Mouse (Mus musculus) CD4-positive, CD25-positive, alpha-beta regulatory T cell, adult 2 months (primary cell): Measurements from ENCODE around the gene Dalrd3.
A peak's percentile ranks its signal among the peaks of the same experiment; 100 is the strongest.

Experiments used
- DNase-seq: peaks from one replicate; pipeline ENCODE4 v3.0.0-alpha.2; 2012; ENCODE audit warnings: low read depth, low spot score

The Dalrd3 gene

GRCm38 (mm10) chr9:108569381-108570206 is at the start of gene Dalrd3:
TSS of gene Dalrd3 (plus strand) at chr9:108569886.
- peak; percentile 91 for DNase-seq

DNA sequence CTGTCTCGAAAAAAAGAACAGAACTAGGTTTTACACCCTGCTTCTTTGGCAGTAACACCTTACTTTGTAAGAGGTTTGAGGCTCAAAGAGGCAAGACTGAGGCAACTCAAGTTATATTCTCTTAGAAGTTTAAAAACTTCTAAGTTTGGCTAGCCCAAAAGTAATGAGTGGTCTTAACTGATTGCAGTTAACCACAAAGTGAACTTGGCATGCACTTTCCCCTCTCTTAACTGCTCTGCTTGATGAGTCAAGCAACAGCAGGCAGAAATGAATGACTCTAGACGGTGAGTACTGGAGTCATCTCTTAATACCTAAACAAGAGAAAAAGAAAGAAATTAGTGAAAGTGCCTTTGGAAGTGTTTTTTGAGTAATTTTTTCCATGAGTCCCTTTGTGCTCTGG is 48.1 kb upstream of the Dalrd3 start:
- DNase-seq: no peak

DNA sequence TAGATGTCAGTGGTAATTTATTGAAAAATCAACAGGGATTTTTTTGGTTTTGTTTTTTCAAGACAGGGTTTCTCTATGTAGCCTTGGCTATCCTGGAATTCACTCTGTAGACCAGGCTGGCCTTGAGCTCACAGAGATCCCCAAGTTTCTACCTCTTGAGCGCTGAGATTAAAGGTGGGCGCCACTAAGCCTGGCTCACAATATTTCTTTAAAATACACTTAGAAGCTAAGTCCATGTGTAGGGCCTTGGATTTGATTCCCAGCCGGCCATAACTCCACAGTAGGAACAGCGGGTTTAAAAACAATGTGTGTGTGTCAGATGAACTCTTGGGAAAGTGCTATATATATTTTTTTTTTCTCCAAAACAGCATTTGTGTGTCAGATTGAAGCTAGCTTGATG is 46.3 kb upstream of the Dalrd3 start:
- no peak for DNase-seq

DNA sequence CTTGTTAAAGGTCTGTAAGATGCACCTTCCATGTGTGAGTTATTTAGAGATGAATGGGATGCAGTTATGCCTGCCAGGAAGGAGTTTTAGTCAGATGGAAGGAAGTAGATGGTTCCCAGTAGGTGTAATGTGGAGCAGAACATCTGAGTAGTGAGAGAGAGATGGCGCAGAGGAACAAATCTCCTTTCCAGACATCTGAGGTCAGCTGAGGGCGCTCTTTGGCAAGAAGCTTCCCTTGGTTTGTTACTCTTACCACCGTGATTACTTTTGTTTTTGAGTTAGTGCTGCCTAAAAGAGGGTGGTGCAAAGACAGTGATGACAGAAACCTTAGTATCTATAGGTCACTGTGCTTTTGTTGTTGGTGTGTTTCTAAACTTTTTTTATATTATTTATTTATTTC is 44.3 kb upstream of the Dalrd3 start:
- DNase-seq: no peak

GRCm38 (mm10) chr9:108530954-108531353 is 38.7 kb upstream of the Dalrd3 start:
- no peak for DNase-seq

GRCm38 (mm10) chr9:108531496-108531895 is 38.2 kb upstream of the Dalrd3 start:
- no peak for DNase-seq

DNA sequence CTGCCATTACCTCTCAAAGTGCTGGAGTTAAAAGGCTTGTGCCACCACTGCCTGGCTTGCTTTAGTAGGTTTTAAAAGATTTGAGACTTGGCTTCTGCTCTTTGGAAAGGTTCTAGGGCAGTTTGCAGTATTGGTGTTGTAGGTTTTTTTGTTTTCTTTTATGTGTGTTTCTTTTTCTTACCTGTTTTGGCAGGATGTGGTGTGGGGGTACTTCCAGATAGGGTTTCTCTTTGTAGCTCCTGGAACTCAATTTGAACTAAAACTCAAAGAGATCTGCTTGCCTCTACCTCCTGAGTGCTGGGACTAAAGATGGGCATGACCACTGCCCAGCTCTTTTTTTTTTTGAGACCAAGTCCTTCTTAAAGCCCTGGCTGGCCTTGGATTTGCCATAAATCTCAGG is 28.8 kb upstream of the Dalrd3 start:
- peak; percentile 45 for DNase-seq

- DNase-seq: no peak
These were observed 23.7 kb upstream of the Dalrd3 start for GRCm38 (mm10) chr9:108545986-108546385.

DNA sequence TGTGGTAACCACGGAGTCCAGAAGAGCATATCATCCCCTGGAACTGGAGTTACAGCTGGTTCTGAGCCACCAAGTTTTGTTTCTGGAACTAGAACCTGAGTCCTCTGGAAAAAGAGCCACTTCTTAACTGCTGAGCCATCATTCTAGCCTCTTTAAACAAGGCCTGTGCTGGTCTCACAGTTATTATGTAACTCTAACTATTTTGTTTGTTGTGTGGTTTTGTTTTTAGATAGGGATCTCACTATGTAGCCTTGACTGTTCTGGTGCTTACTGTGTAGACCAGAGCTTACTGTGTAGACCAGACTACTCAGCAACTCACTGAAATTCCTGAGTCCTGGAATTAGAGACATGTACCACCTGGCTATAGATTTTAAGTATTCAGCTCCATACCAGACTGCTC is 22.8 kb upstream of the Dalrd3 start:
- DNase-seq: no peak

DNA sequence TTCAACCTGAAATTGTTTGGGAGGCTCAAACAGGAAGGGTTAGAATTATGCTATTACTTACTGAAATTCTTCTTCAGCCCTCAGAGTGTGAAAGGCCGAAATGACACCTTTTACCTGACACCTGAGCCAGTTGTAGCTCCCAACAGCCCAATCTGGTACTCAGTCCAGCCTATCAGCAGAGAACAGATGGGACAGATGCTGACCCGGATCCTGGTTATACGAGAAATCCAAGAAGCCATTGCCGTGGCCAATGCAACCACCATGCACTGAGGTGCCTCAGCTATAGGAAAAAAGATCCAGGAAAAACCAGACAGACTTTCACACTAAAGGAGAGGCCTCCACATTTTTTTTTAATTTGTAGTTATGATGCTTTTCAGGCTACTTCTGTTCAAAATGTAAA is 10.5 kb upstream of the Dalrd3 start:
- DNase-seq: no peak

- DNase-seq: peak; percentile 98
These were observed 9.4 kb upstream of the Dalrd3 start, which contains the start of gene Impdh2 for GRCm38 (mm10) chr9:108560227-108560841. TSS of gene Impdh2 (plus strand) at chr9:108560286.

DNA sequence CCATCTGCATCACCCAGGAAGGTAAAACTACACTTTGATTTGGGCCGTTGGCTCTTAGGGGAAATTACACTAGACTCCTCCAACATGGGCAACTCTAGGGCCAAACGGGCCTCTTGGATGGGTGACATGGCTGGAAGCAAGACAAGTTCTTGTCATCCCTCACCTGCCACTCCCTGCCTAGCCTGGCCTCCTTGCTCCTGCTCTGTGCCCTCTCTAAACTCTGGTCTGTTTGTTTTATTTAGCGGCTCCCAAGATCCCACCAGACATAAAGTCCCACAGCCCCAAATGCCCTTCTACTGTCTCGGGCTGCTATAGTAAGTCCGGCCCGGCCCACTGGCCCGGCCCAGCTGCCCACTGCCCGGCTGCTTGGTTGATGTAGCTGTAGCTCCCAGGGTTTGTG is 6.0 kb upstream of the Dalrd3 start:
- no peak for DNase-seq

- no peak for DNase-seq
These were observed 5.6 kb upstream of the Dalrd3 start for GRCm38 (mm10) chr9:108564131-108564530.

GRCm38 (mm10) chr9:108565881-108566814 is 3.5 kb upstream of the Dalrd3 start:
- DNase-seq: peak; percentile 16

- peak; percentile 97 for DNase-seq
These were observed 2.6 kb upstream of the Dalrd3 start, which contains the start of gene Ndufaf3 for GRCm38 (mm10) chr9:108566815-108567776. TSS of gene Ndufaf3 (minus strand) at chr9:108567434.

DNA sequence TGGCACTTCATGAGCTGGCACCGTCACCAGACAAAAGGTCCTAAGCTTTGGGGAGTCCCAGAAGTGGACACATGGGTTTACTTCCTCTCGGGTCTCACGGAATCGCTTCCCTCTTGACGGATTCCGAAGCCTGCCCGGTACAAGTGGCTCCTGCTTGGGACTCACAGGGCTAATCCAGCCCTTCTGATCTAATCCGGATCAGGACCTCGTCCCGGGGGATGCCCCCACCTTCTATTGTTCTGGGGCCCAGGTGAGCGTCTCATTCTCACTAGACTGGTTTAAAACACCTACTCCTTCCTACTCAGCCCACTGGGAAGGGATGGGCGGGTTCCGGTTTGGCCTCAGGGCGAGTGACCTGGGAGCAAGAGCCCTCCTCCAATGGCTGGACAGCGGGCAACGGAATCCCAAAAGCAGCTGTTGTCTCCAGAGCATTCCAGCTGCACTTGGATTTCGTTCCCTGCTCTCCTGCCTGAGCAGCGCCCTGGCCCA is 1.7 kb upstream of the Dalrd3 start:
- no peak for DNase-seq

DNA sequence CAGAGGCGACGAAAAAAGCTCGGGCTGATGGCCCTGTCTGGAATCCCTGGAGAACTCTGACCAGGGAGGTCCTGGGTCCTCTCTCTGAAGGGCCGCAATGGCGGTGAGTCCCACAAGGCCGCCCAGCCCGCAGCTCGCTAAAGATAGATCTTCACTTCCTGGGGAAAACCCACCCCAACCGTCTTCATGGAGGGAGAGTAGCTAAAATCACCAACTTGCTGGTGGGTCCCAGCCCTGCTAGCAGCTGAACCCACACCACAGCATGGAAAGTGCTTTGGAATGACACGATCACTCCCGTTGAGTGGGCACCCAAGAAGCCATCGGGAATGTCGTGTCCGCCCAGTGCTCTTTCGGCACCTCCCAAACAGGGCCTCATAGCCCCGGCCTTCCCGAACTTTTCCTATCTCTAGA is 1.2 kb upstream of the Dalrd3 start:
- DNase-seq: peak; percentile 35

DNA sequence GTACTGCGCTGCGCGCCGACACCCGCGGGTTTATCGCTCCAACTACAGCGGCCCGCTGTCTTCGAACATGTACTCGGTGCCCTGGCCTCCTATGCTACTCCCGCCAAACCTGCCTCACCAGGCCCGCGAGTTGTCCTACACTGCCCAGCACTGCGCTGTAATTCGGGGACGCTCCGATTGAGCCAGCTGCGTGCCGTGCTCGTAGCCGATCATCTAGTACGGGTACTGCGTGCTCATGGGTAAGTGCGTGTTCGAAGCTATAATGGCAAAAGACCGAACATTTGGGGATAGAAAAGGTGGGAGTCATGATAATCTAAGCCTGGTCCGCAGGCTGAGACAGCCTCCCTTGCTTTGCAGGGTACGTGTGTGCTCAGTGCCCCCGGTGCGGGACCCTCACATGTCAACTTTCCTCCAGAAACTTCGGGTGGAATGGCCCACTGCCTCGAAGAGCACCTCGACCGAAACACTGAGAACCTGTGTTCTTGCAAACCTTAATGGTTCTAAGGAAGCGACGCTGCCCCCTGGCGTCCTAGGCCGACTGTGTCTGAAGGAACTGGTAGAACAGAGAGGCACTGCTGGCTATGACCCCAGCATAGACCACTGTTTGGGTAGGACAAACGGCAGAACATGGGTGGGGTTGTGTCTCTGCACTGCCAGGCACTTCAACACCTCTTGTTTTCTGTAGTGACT is 666 bp downstream of the Dalrd3 start:
- peak; percentile 92 for DNase-seq

GRCm38 (mm10) chr9:108571401-108571973 is 1.8 kb downstream of the Dalrd3 start:
- DNase-seq: no peak

GRCm38 (mm10) chr9:108572321-108572720 is 2.6 kb downstream of the Dalrd3 start:
- DNase-seq: no peak
